Mouse (Mus musculus) forebrain, postnatal 0 days (tissue): Measurements from ENCODE around the gene Igsf11. TPM values are rescaled to one million over a fixed set of nuclear protein-coding genes. Genes with fewer than 3 reads are reported as not detected.

ENCODE experiments used
- ATAC-seq: fragments of 200-750 bp; cut with Nextera tagmentation; 2 replicates; pipeline ENCODE4 v1.8.0; 2017; ENCODE audit warnings: mild to moderate bottlenecking, moderate library complexity
- DNase-seq: peaks from one replicate; pipeline ENCODE4 v3.0.0-alpha.2; 2015
- H3K27ac ChIP-seq: fragments of 300-500 bp; sonication (generic); 2 replicates; pipeline ENCODE4 v1.5.1; 2014; ENCODE audit warnings: low read depth, mild to moderate bottlenecking, antibody characterized with exemption, low read length, moderate library complexity, mixed read lengths
- H3K27me3 ChIP-seq: fragments of 300-500 bp; sonication (generic); 2 replicates; pipeline ENCODE4 v1.6.1; 2014; ENCODE audit warnings: mild to moderate bottlenecking, low read length, mixed read lengths; ENCODE audit not compliant: insufficient read depth
- H3K36me3 ChIP-seq: fragments of 300-500 bp; sonication (generic); 2 replicates; pipeline ENCODE4 v1.6.1; 2014; ENCODE audit warnings: mild to moderate bottlenecking, moderate library complexity; ENCODE audit not compliant: insufficient read depth
- H3K4me1 ChIP-seq: fragments of 300-500 bp; sonication (generic); 2 replicates; pipeline ENCODE4 v1.6.1; 2014; ENCODE audit warnings: antibody characterized with exemption; ENCODE audit not compliant: insufficient read depth
- H3K4me2 ChIP-seq: fragments of 300-500 bp; sonication (generic); 2 replicates; pipeline ENCODE4 v1.6.1; 2014; ENCODE audit warnings: low read depth, mild to moderate bottlenecking, moderate library complexity
- H3K4me3 ChIP-seq: fragments of 300-500 bp; sonication (generic); 2 replicates; pipeline ENCODE4 v1.5.1; 2014; ENCODE audit warnings: low read depth, low read length, mixed read lengths
- H3K9ac ChIP-seq: fragments of 300-500 bp; sonication (generic); 2 replicates; pipeline ENCODE4 v1.6.1; 2014; ENCODE audit warnings: mild to moderate bottlenecking
- H3K9me3 ChIP-seq: fragments of 300-500 bp; sonication (generic); 2 replicates; pipeline ENCODE4 v1.6.1; 2016; ENCODE audit warnings: low read length
- CTCF ChIP-seq: sonication (generic); IDR thresholded peaks from 2 replicates; pipeline ENCODE4 v1.5.1; 2016; ENCODE audit warnings: antibody characterized with exemption, control low read depth, low read depth
- WGBS: fragments of 180-500 bp; shearing (Covaris S2); extraction: QIAGEN DNeasy Blood & Tissue Kit; methylation state at CpG from one replicate; pipeline ENCODE4 v1.1.7; 2014; 5-methylcytosine and 5-hydroxymethylcytosine counted together
- polyA plus RNA-seq: library from polyadenylated mRNA; unstranded; fragments of >200 nt; fragmentation: Nextera tagmentation; extraction: Ambion mirVana; gene quantifications from 2 replicates; pipeline ENCODE4 v1.2.1, GENCODE M21; 2015
- total RNA-seq: library from RNA; depleted of rRNA; stranded (reverse); fragments of >200 nt; gene quantifications from 2 replicates; pipeline ENCODE4 v1.2.3, GENCODE M21; 2014

The Igsf11 gene
- total and polyA plus RNA-seq, 2 experiments from 2014 or later: 2.6 to 12.2 TPM

GRCm38 (mm10) chr16:38928760-38929159 lies 36.3 kb downstream of the Igsf11 start:
- no peak for TF ChIP-seq CTCF
- H3K36me3 ChIP-seq: no peaks in the 10 kb centered on the region
- ATAC-seq: no peak

GRCm38 (mm10) chr16:38931519-38931918 lies 39.0 kb downstream of the Igsf11 start:
- ATAC-seq (peak; percentile 50; the same call in 1 of the 2 replicates), DNase-seq (no peak)
- WGBS: 37% methylated on average over 6 of the region's 6 CpGs
- no peak overlapping the region for H3K4me3 ChIP-seq
- H3K9me3 ChIP-seq: no peaks in the 10 kb centered on the region
- H3K9ac ChIP-seq: no peak overlapping the region
- H3K27ac ChIP-seq: no peak overlapping the region
- no peak for TF ChIP-seq CTCF
- H3K36me3 ChIP-seq: no peaks in the 10 kb centered on the region
- H3K4me1 ChIP-seq: no peaks in the 10 kb centered on the region
- H3K27me3 ChIP-seq: no peaks in the 10 kb centered on the region
- no peak overlapping the region for H3K4me2 ChIP-seq

More at GRCm38 (mm10) chr16:38928760-38929159, 36.3 kb downstream of the Igsf11 start:
- no peak overlapping the region for H3K9ac ChIP-seq
- H3K4me3 ChIP-seq: no peak overlapping the region
- peaks cover 9% of the 10 kb centered on the region for H3K4me1 ChIP-seq
- H3K27me3 ChIP-seq: no peaks in the 10 kb centered on the region
- no peak overlapping the region for H3K4me2 ChIP-seq
- no peak for DNase-seq
- 84% methylated on average over 7 of the region's 7 CpGs for WGBS
- no peaks in the 10 kb centered on the region for H3K9me3 ChIP-seq
- H3K27ac ChIP-seq: no peak overlapping the region

- H3K4me2 ChIP-seq: no peak overlapping the region
- H3K9ac ChIP-seq: no peak overlapping the region
- H3K9me3 ChIP-seq: no peaks in the 10 kb centered on the region
- H3K4me1 ChIP-seq: 0 out of 2 replicates have a peak, but pooled peaks cover 5% of the 10 kb centered on the region
- peak overlapping the region; percentile 40; the same call in 1 of the 2 replicates for H3K27ac ChIP-seq
- H3K4me3 ChIP-seq: no peak overlapping the region
- ATAC-seq: 0 out of 2 replicates have a peak, but pooled peaks have one; percentile 26
- no peaks in the 10 kb centered on the region for H3K27me3 ChIP-seq
- WGBS: 30% methylated on average over 3 of the region's 3 CpGs
- H3K36me3 ChIP-seq: no peaks in the 10 kb centered on the region
- no peak for TF ChIP-seq CTCF
- no peak for DNase-seq
Measured at GRCm38 (mm10) chr16:38940805-38941204, 48.3 kb downstream of the Igsf11 start.

GRCm38 (mm10) chr16:38941275-38941674 lies 48.8 kb downstream of the Igsf11 start:
- peak; percentile 50 for DNase-seq

GRCm38 (mm10) chr16:38943706-38944550 lies 51.5 kb downstream of the Igsf11 start:
- 0 out of 2 replicates have a peak, but pooled peaks cover 5% of the 10 kb centered on the region for H3K4me1 ChIP-seq
- no peak overlapping the region for H3K4me3 ChIP-seq
- TF ChIP-seq CTCF: no peak
- no peaks in the 10 kb centered on the region for H3K27me3 ChIP-seq
- H3K36me3 ChIP-seq: no peaks in the 10 kb centered on the region
- no peak overlapping the region for H3K4me2 ChIP-seq
- ATAC-seq (no peak), DNase-seq (no peak)
- H3K9ac ChIP-seq: no peak overlapping the region
- H3K27ac ChIP-seq: no peak overlapping the region
- 63% methylated on average over 5 of the region's 5 CpGs for WGBS
- H3K9me3 ChIP-seq: no peaks in the 10 kb centered on the region

More at GRCm38 (mm10) chr16:38941275-38941674, 48.8 kb downstream of the Igsf11 start:
- H3K4me1 ChIP-seq: 0 out of 2 replicates have a peak, but pooled peaks cover 5% of the 10 kb centered on the region
- 14% methylated on average over 6 of the region's 6 CpGs for WGBS
- no peaks in the 10 kb centered on the region for H3K9me3 ChIP-seq
- no peaks in the 10 kb centered on the region for H3K36me3 ChIP-seq
- ATAC-seq: peak; percentile 84
- peak overlapping the region; percentile 40; the same call in 1 of the 2 replicates for H3K27ac ChIP-seq
- H3K9ac ChIP-seq: no peak overlapping the region
- no peak for TF ChIP-seq CTCF
- H3K4me3 ChIP-seq: no peak overlapping the region
- no peak overlapping the region for H3K4me2 ChIP-seq
- H3K27me3 ChIP-seq: no peaks in the 10 kb centered on the region

GRCm38 (mm10) chr16:38945111-38945510 lies 52.6 kb downstream of the Igsf11 start:
- Histone ChIP-seq H3K9me3 (no peaks in the 10 kb centered on the region), H3K4me2 (no peak overlapping the region), H3K4me3 (no peak overlapping the region), H3K9ac (no peak overlapping the region), H3K36me3 (no peaks in the 10 kb centered on the region), H3K4me1 (0 out of 2 replicates have a peak, but pooled peaks cover 5% of the 10 kb centered on the region), H3K27me3 (no peaks in the 10 kb centered on the region), H3K27ac (no peak overlapping the region)
- WGBS: 31% methylated on average over 7 of the region's 7 CpGs
- no peak for ATAC-seq
- no peak for TF ChIP-seq CTCF
- no peak for DNase-seq

GRCm38 (mm10) chr16:38945581-38945981 lies 53.1 kb downstream of the Igsf11 start:
- Histone ChIP-seq H3K9me3 (no peaks in the 10 kb centered on the region), H3K27me3 (no peaks in the 10 kb centered on the region), H3K9ac (no peak overlapping the region), H3K4me2 (no peak overlapping the region), H3K4me1 (0 out of 2 replicates have a peak, but pooled peaks cover 7% of the 10 kb centered on the region), H3K4me3 (no peak overlapping the region), H3K27ac (no peak overlapping the region), H3K36me3 (no peaks in the 10 kb centered on the region)
- ATAC-seq (no peak), DNase-seq (no peak)
- WGBS: 68% methylated on average over 10 of the region's 10 CpGs
- TF ChIP-seq CTCF: no peak
